Comparison of ENCODE assay signal across 19 mouse cellular contexts in the genomic region with DNA sequence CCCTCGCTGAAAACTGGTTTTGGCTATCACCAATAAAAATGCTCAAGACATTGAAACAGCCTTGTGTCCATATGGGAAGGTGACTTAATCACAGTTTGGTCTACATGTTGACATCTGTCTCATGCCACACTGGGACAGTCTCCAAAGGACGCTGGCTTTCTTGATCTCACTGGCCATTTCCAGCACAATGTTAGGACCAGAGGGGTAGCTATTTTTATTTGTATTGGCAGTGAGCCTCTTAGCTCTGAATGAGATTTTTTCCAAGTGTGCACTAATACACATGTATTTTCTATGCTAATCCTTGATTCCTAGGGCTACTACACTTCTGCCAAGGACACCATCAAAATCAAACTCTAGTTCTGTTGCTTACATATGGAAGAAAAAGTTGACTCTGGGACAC.
DNase-seq lines count a peak whose midpoint lies in the region; TF ChIP-seq lines count a peak whose summit lies in the region.
"Had no signal": no experiment of that assay in that cellular context is flagged by ENCODE, and none has a peak within 500 bp of the region (broad histone marks: within the 10 kb centered on the region; RNA-seq: fewer than 3 reads in every experiment).

No protein-coding gene starts in this region.

- intact Hi-C loops in heart, postnatal 36 days (cut with DNase I): no loop called here

- peak; percentile 24 to 30 for DNase-seq in cerebellum, postnatal 10 days
- DNase-seq in cerebellum, adult 9-11 months: no peak
- DNase-seq in heart, adult 8-10 months (ENCODE audit: low spot score): peak; percentile 53
- DNase-seq in heart, postnatal 36 days: no peak
- peak; percentile 75 for DNase-seq in liver, adult 2 months (ENCODE audit: extremely low read depth, low read depth, low spot score)
- no peak for DNase-seq in liver
- no peak for DNase-seq in lung, postnatal 25 days (ENCODE audit: low spot score)
- DNase-seq: cerebellum, adult 8-10 months; gastrocnemius, postnatal 25 days; kidney, adult 9 months; liver, embryonic 13.5 days; lung, adult 2 months; lung, postnatal 14 days; thymus, adult 18-20 months had no signal

- WGBS in liver, adult 2 months: 54% methylated on average over 2 of the region's 2 CpGs

- no peak overlapping the region for H3K4me3 ChIP-seq in liver, adult 2 months (ENCODE audit: insufficient read depth, low read depth, low read length)
- H3K4me3 ChIP-seq: embryonic facial prominence, embryonic 15.5 days; forebrain, embryonic 15.5 days; hindbrain, embryonic 15.5 days; limb, embryonic 12.5 days; liver, embryonic 13.5 days; midbrain, embryonic 12.5 days had no signal

- peaks cover 11% of the 10 kb centered on the region; the same call in 1 of the 2 replicates for H3K79me2 ChIP-seq in liver, adult 2 months (ENCODE audit: control insufficient read depth, insufficient read depth, low read length)

- no peaks in the 10 kb centered on the region for H3K27me3 ChIP-seq in liver, adult 2 months (ENCODE audit: control insufficient read depth, insufficient read depth, low read length)
- H3K27me3 ChIP-seq: embryonic facial prominence, embryonic 15.5 days; forebrain, embryonic 15.5 days; hindbrain, embryonic 15.5 days; limb, embryonic 12.5 days; liver, embryonic 13.5 days; midbrain, embryonic 12.5 days had no signal

- no peaks in the 10 kb centered on the region for H3K36me3 ChIP-seq in liver, adult 2 months (ENCODE audit: control insufficient read depth, insufficient read depth, low read length)
- H3K36me3 ChIP-seq: embryonic facial prominence, embryonic 15.5 days; forebrain, embryonic 15.5 days; hindbrain, embryonic 15.5 days had no signal

- H3K9ac ChIP-seq in liver, adult 2 months (ENCODE audit: low read depth, low read length): no peak overlapping the region
- H3K9ac ChIP-seq: embryonic facial prominence, embryonic 15.5 days; forebrain, embryonic 15.5 days; hindbrain, embryonic 15.5 days; limb, embryonic 12.5 days; liver, embryonic 13.5 days; midbrain, embryonic 12.5 days had no signal

- peaks cover 21% of the 10 kb centered on the region for H3K4me1 ChIP-seq in liver, adult 2 months (ENCODE audit: control insufficient read depth, insufficient read depth, low read length)

- peak overlapping the region; percentile 39; the same call in 1 of the 2 replicates for H3K27ac ChIP-seq in liver, adult 2 months (replicated peaks; ENCODE audit: insufficient read depth, low read depth, low read length)
- H3K27ac ChIP-seq: embryonic facial prominence, embryonic 15.5 days; forebrain, embryonic 15.5 days; hindbrain, embryonic 15.5 days; limb, embryonic 12.5 days; liver, embryonic 13.5 days; midbrain, embryonic 12.5 days had no signal

- no peak for TF ChIP-seq CTCF in liver, adult 2 months (IDR thresholded peaks at IDR 0.05; ENCODE audit: low read depth, low read length)

- TF ChIP-seq POLR2A in liver, adult 2 months (IDR thresholded peaks at IDR 0.05; ENCODE audit: extremely low read depth, insufficient read depth, low read length): no peak

Comparison
In these comparisons a context has a peak if more than half of its experiments do, and no peak if none do; other contexts are left out.
1. DNase-seq: peak in cerebellum, postnatal 10 days (2 of 2), heart, adult 8-10 months (single experiment) and liver, adult 2 months (single experiment); none in cerebellum, adult 9-11 months (single experiment), heart, postnatal 36 days (0 of 2), liver (single experiment) and lung, postnatal 25 days (single experiment).